Mouse (Mus musculus): ENCODE results near the gene Ncs1.

GRCm38 (mm10) chr2:31239203-31239696, 6.4 kb upstream of the Ncs1 start:
- TF ChIP-seq CTCF (IDR thresholded peaks at IDR 0.05; ENCODE audit: low read depth, low read length) (no peak), POLR2AphosphoS5 (IDR thresholded peaks at IDR 0.05; ENCODE audit: insufficient replicate concordance, low read depth, low read length) (no peak), GATA1 (IDR thresholded peaks at IDR 0.05; ENCODE audit: borderline replicate concordance, low read length) (no peak)
